Mouse (Mus musculus) layer of hippocampus, adult 18-20 months (tissue): ENCODE data around the gene Tmem151b. TPM values are rescaled to one million over a fixed set of nuclear protein-coding genes. Genes with fewer than 3 reads are reported as not detected.

Experiments
- DNase-seq, 2 experiments: peaks; one replicate each; pipeline ENCODE4 v3.0.0; 2022; ENCODE audit warnings: low spot score in 2 of 2
- total RNA-seq, 2 experiments: library from RNA; stranded (reverse); gene quantifications; 2 replicates each; pipeline ENCODE4 v1.2.3; 2021

Gene Tmem151b
- total RNA-seq, 2 experiments from 2014 or later, result 112 to 119 TPM

- DNase-seq, result no peak
Measured at GRCm38 (mm10) chr17:45545278-45545961, 4.1 kb downstream of the Tmem151b start.

GRCm38 (mm10) chr17:45544873-45545277 lies 4.6 kb downstream of the Tmem151b start:
- no peak for DNase-seq

- no peak for DNase-seq
Measured at GRCm38 (mm10) chr17:45544001-45544872, 5.2 kb downstream of the Tmem151b start.

- DNase-seq, result no peak
Measured at GRCm38 (mm10) chr17:45543115-45543514, 6.4 kb downstream of the Tmem151b start.

- no peak for DNase-seq
Measured at GRCm38 (mm10) chr17:45542705-45543104, 6.8 kb downstream of the Tmem151b start.

GRCm38 (mm10) chr17:45542129-45542528 lies 7.3 kb downstream of the Tmem151b start:
- DNase-seq, result no peak

- no peak for DNase-seq
Measured at GRCm38 (mm10) chr17:45539664-45540063, 9.8 kb downstream of the Tmem151b start.

GRCm38 (mm10) chr17:45538394-45538793 lies 11.1 kb downstream of the Tmem151b start:
- DNase-seq, result no peak

- DNase-seq, result no peak
Measured at GRCm38 (mm10) chr17:45536264-45536663, 13.2 kb downstream of the Tmem151b start.

GRCm38 (mm10) chr17:45532896-45533295 lies 16.6 kb downstream of the Tmem151b start:
- DNase-seq, result no peak

GRCm38 (mm10) chr17:45530346-45530782 lies 19.1 kb downstream of the Tmem151b start:
- no peak for DNase-seq

GRCm38 (mm10) chr17:45526571-45526970 lies 22.9 kb downstream of the Tmem151b start:
- no peak for DNase-seq

- DNase-seq, result no peak
Measured at GRCm38 (mm10) chr17:45524961-45525360, 24.5 kb downstream of the Tmem151b start.

- no peak for DNase-seq
Measured at GRCm38 (mm10) chr17:45523263-45523662, 26.2 kb downstream of the Tmem151b start, which contains the start of gene Tcte1. Gene Tcte1 (plus strand): TSS chr17:45523434.

- no peak for DNase-seq
Measured at GRCm38 (mm10) chr17:45520136-45520535, 29.3 kb downstream of the Tmem151b start.

GRCm38 (mm10) chr17:45518766-45519475 lies 30.6 kb downstream of the Tmem151b start:
- DNase-seq, result no peak

- no peak for DNase-seq
Measured at GRCm38 (mm10) chr17:45517549-45518215, 31.8 kb downstream of the Tmem151b start.

GRCm38 (mm10) chr17:45517135-45517534 lies 32.3 kb downstream of the Tmem151b start:
- DNase-seq, result no peak

GRCm38 (mm10) chr17:45516488-45516887 lies 33.0 kb downstream of the Tmem151b start:
- peak; percentile 63 to 90 for DNase-seq

- no peak for DNase-seq
Measured at GRCm38 (mm10) chr17:45515806-45516205, 33.7 kb downstream of the Tmem151b start.

GRCm38 (mm10) chr17:45515204-45515726 lies 34.2 kb downstream of the Tmem151b start:
- DNase-seq, result no peak
